Mouse (Mus musculus) kidney, adult 9 months (tissue): ENCODE data around the gene Abhd16a.

ENCODE experiments used
- DNase-seq: peaks from one replicate; pipeline ENCODE4 v3.0.0; 2022

Gene Abhd16a

DNA sequence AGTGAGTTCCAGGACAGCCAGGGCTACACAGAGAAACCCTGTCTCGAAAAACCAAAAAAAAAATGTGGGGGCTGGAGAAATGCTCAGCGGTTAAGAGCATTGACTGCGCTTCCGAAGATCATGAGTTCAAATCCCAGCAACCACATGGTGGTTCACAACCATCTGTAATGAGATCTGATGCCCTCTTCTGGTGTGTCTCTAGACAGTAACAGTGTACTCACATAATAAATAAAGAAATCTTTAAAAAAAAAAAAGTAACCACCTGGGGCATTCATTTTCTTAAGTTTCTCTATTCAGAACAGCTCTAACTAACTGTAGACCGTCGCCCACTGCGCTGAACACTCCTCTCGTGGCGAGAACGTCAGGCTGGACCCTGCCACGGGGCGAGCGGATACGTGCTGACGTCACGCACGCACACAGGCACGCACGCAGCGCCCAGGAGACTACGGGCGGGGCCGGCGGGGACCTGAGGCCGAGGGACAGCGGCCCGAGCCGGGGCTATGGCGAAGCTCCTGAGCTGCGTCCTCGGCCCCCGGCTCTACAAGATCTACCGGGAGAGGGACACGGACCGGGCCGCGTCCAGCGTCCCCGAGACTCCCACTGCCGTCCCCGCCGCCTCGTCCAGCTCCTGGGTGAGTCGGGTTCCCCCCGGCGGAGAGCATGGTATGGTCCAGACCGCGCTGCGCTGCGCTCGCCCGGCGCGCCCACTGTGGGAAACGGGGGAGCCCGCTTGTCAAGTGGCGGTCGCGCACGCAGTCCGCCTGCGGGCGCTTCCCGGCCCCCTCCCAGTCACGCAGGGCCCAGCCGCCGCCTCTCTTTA is at the start of gene Abhd16a:
Gene Abhd16a (plus strand): TSS at position 439 of the 820 bp plus-strand sequence.
- DNase-seq = peak; percentile 95

DNA sequence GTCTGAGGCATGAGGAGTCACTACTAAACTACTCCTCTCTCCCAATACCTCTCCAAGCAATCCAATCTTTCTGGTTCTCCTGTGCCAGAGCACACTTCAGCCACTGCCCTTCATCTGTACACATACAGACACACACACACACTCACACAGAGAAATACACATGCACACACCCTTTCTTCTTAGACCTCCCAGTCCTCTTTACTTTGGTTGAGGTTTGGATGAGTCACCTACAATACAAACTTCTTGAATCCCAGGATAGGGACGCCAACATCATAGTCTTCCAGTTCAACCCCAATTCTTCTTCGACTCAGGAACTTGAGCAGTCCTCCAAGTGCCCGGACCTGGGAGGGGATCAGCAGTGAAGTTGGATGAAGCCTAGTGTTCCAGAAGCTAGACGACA is 45.3 kb upstream of the Abhd16a start:
- DNase-seq = no peak

DNA sequence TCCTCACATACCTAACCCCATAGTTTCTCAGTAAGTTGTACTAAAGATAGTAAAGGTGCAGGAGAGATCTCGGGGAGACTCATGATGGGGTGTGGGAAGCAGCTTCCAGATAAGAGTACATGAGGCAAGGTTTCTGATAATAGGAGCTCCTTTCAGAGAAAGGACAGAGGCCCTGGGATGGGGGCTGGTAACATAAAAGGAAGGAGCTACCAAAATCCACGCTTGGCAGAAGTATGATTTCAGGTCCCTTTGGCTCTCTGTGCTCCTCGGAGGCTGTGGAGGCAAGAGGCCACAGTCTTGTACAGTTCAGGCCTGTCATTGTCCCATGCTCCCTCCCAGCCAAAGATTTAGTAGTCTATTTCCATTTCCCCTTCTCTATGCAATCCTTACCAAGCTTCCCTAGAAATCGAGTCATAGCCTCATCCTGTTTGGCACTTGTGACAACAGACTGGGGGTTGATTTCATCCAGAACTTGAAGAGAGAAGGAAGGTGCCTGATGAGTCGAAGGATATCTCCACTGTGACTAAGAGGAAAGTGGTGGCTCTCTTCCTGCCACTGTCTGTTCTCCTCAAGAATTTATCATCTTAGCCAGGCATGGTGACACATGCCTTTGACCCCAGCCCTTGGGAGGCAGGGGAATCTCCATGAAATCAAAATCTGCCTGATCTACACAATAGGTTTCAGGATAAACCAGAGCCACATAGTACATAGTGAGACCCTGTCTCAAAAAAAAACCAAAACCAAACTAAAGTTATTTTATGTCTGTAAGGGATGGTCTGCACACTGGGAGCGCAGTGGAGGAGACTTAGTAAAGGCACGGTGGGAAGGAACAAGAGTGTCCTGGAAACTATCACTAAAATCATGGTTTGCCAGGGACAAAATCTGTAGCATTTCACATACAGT is 43.9 kb upstream of the Abhd16a start:
- no peak for DNase-seq

DNA sequence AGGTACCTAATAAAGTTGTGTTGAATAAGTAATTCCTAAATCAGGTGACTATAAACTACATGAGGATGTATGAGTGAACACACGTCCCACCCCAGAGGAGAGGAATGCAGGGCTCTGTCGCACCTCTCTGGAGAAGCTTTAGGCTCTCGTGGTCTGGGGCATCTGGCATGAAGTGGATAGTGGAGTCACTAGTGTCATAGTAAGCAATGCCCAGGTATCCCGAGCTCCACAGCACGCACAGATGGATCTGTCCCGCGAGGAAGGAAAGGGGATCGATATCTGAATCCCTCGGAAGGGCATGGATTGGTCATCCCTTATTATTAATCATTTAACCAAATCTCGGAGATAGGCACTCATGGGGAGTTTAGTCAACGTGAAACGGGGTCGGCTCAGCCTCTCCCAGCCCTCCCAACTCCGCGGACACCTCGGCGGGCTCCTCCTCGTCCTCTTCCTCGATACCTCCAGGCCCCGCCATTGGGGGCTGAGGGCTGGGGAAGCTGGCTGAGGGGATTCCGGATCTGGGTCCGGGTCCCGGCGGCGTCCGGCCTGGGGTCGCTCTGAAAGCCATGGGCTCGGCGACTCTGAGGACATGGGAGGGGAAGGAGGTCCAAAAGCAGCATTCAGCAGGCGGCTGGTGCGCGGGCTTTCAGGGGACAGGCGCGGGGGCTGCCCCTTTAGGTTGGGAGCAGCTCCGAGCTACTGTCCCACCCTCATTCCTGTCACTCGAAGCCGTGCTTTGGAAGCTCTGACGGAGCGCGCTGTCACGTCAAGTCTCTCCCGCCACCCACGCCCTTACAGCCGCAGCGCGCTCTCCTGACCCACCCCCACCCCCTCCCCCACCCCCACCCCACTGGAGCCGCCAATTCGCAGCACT is 43.0 kb upstream of the Abhd16a start:
- DNase-seq = peak; percentile 36

DNA sequence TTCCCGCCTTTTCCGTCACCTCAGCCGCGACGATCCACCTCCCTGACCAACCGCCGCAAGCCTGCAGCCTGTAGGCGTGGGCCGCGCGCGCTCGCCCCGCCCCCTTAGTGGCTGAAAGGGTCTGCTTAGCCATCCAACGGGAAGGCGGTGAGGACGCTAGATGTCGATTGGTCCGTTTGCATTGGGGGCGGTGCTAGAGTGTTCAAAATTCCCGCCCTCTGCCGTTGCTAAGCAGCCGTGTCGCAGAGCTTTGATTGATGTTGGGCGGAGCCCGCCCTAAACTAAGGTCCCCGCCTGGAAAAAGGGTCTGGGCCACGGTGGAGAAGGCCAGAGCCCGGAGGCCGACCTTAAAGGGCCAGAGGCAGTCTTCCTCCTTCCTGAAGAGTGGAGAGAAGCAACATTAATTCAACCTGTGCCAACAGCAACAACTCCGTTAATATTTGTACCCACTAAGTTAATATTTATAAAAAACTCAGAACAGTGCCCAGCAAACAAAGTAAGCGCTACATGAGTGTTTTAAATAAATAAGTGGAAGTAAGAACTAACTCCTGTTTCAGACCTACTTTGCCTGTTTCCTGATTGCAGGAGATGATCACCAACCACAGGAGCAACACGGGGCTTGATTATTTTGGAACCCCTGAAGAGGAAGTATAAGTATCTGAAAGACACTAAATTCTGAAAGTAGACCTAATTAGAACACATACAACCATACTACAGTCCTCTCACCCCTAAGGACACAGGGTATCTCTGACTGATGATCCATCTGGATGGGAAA is 42.2 kb upstream of the Abhd16a start, which contains the start of gene Msh5:
Gene Msh5 (minus strand): TSS at position 65 of the 775 bp plus-strand sequence.
- peak; percentile 99 for DNase-seq

DNA sequence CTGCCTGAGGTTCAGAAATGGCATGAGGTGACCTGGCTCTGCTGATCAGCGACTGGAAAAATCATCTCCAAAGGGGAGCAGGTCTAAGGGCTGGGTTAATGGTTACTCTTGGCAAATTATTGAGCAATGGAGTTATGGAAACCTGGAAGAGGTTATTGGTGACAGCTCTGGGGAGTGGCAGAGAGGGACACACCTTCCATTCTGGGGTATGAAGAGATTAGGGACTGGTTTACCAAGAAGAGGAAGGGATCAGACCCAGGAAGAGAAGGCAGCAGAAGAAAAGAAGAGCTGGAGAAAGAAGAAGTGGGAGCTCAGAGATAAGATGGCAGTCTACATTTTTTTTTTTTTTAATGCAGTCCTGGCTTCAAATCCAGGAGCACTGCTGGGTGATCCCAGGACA is 41.4 kb upstream of the Abhd16a start:
- peak; percentile 92 for DNase-seq

DNA sequence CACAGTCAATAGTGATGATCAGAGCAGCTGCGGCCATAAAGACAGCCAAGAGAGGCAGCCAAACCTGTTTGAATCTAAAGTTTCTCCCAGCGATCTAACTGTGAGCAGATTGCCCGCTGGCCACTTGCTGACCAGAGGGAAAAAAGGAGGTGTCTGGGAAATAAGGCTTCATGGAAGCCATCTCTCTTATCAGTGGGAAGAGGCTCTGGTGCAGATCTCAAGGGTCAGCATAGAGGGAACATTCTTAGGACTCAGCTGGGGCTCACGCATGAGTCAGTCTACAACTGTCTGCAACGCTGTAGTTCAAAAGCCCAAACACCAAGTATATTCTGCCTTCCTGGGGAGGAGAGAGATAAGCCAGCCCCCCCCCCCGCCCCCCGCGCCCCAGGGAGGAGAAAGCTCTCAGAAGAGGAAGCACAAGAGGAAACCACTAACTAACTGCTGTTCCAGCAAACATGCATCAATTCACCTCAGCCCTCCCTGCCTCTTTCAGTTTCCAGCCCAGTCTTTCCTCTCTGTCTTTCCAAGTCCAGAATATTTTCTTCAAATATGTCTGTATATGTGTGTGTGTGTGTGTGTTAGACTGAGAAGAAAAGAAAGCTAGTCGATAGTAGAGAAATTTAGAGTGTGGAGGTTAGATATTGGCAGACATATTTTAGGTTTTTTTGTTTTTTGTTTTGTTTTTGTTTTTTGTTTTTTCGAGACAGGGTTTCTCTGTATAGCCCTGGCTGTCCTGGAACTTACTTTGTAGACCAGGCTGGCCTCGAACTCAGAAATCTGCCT is 40.7 kb upstream of the Abhd16a start:
- DNase-seq = peak; percentile 46

DNA sequence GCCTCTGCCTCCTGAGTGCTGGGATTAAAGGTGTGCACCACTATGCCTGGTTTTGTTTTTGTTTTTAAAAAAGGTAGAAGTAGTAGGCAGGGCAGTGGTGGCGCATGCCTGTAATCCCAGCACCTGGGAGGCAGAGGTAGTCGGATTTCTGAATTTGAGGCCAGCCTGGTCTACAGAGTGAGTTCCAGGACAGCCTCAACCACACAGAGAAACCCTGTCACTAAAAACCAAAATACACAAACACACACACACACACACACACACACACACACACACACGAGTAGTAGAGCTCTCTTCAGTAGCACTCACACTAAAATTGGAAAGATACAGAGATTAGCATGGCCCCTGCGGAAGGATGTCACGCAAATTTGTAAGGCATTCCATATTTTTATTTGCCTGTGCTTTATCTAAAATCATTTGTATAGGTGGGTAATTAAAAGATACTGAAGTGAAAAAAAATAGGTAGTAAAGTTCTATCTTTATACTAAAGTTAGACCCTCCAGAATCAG is 40.1 kb upstream of the Abhd16a start:
- no peak for DNase-seq

DNA sequence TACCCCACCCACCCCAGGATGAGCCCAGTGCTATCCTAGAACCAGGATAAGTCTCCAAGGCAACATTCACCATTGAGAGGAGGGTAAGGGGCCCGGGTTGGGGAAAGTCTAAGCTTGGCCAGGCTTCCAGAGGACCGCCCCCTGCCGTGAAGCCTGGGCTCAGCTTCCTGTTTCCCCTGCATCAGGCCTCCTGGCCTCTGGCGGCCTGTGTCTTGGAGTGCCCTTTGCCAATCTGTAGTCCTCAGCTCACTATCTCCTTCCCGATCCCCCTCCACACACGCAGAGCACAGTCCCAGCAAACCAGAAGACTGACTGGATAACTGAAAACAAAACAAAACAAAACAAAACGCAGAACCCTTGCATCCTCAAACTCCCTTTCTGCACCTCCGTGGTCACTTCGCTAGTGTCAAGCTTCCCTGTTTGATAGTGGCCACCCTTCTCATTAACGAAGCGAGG is 39.5 kb upstream of the Abhd16a start, which contains the start of gene Clic1:
Gene Clic1 (plus strand): TSS at position 406 of the 456 bp plus-strand sequence.
- DNase-seq = peak; percentile 60

DNA sequence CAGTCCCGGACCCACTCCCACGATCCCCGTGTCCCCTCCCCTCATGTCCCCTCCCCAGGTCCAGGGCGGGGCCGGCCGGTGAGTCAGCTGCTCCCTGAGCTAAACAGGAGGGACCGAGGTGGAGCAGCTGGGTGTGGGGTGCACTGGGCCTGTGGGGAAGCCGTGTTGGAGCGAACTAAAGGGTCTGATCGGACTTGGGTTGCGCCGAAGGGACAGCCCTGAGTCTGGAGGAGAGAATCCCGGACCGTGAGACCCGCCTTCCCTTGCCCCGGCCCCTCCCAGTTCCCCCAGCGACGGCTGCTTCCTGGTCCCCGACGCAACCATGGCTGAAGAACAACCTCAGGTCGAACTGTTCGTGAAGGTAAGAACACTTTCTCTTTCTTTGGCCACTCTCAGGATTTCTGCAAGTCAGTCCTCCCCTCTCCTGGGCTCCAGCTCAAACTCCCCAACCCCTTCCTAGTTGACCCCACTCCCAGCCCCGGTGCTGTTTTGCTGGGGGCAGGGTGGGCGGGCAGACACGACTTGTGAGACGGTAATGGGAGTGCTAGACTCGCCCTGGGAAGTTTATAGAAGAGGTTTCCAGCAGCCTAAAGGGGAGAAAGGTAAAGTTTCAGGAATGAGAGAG is 38.8 kb upstream of the Abhd16a start:
- DNase-seq = peak; percentile 82

DNA sequence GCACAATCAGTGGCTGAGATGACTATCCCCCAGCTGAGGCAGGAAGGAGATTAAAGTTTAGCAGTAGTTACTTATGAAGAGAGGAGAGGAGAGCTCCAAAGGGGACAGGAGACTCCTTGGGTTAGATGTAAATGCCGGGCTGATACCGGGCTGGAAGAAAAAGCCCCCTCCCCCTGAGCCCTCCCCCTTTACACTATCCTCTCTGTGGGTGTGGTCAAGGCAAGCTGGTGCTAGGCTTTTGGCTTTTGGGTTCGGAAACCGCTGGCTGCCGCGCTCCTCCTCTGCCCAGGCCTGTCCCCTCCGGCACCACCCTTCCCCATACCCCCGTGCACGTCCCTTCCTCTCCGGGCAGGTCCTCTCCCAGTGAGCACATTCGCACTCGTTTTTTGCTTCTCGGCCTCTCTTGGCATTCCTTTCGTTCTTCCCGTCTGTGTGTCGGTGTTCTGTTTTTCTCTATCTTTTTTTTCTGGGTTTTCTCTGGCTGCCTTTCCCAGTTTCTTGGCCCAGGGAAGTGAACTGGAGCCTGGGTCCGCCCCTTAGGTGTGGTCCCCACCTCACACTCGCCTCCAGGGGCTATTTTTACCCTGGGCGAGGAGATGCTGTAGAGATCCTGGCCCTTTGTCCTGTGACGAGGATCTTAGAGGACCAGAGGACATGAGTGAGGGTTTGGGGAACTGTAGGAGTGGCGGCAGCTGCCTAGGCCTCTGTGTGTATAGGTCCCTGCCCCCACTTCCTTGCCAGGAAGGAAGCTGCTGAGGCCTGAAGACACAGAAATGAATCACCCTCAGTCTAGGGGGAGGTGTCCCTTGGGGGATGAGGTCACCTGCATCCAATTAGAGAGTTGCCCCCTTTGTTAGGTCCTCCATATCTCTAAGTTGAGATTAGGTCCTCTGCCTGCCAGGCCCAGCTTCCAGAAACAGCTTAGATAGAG is 37.6 kb upstream of the Abhd16a start:
- DNase-seq = peak; percentile 85

DNA sequence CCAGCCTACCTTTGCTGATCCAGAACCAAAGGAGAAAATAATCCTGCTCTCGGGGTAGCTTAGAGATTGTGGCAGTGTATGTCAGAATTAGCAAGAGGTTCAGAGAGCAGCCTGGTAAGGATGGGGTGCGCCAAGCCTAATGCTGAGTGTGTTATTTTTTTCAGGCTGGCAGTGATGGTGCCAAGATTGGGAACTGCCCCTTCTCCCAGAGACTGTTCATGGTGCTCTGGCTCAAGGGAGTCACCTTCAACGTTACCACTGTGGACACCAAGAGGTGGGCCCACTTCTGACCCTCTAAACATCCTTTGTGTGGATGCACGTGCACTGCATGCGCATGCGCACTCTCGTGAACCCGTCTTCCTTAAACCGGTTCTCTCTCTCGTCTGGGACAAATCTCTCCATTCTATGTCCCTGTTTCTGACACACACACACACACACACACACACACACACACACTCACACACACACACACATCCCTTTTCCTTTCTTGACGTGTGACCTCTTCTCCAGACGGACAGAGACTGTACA is 36.7 kb upstream of the Abhd16a start:
- no peak for DNase-seq

DNA sequence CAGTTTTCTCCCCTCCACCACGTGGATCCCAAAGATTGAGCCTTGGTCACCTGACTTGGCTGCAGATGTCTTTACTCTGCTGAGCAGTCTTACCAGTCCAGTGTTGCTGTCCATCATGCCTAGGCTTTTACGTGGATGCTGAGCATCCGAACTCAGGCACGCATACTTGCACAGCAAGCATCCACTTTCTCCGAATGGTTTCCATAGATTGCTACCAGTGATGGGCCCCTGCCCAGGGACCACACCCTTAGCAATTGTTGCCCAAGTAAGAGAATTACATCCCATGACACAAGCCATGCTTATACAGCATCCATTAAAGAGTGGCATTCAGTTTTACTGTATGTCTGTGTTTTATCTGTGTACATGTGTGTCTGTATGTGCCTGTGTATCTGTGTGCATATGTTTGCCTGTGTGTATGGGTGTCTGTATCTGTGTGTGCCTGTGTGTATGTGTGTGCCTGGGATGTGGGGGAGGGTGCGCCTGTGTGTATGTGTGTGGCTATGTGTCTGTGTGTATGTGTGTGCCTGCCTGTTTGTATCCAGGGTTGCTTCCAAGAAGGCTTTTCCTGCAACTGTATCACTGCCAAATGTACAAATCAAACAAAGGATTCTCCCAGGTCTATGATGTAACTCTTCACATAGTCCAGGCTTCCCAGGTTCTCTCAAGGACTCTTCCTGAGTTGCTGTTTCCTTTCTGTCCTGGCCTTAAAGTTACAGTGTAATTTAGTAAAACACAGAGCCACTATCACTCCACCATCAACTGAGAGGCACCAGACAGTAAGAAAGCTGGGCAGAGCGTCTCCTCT is 33.2 kb upstream of the Abhd16a start:
- no peak for DNase-seq

DNA sequence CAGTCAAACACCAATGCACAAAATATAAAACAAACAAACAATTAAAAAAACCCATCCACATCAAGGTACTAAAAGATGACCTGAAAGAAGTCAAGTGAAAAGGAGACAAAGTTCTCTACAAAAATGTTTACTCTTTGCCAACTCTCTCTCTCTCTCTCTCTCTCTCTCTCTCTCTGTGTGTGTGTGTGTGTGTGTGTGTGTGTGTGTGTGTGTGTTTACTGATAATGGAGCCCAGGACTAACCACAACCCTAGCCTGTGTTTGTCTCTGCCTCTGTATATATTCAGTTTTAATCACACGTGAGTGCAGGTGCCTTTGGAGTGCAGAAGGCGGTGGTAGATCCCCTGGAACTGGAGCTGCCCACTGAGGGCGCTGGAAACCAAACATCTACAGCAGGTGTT is 32.0 kb upstream of the Abhd16a start:
- no peak for DNase-seq

DNA sequence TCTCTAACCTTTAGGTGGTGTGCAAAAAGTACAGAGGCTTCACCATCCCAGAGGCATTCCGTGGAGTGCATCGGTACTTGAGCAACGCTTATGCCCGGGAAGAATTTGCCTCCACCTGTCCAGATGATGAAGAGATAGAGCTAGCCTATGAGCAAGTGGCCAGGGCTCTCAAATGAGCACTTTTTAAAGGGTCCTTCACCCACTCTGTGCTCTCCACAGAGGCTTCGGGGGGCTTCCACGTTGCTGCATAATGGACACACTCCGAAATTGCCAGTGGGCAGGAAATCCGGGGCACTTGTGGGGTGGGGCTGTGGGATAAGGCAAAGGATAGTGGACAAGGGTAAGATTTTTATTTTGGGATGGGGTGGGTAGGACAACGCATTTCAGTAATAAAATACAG is 30.7 kb upstream of the Abhd16a start:
- DNase-seq = no peak

DNA sequence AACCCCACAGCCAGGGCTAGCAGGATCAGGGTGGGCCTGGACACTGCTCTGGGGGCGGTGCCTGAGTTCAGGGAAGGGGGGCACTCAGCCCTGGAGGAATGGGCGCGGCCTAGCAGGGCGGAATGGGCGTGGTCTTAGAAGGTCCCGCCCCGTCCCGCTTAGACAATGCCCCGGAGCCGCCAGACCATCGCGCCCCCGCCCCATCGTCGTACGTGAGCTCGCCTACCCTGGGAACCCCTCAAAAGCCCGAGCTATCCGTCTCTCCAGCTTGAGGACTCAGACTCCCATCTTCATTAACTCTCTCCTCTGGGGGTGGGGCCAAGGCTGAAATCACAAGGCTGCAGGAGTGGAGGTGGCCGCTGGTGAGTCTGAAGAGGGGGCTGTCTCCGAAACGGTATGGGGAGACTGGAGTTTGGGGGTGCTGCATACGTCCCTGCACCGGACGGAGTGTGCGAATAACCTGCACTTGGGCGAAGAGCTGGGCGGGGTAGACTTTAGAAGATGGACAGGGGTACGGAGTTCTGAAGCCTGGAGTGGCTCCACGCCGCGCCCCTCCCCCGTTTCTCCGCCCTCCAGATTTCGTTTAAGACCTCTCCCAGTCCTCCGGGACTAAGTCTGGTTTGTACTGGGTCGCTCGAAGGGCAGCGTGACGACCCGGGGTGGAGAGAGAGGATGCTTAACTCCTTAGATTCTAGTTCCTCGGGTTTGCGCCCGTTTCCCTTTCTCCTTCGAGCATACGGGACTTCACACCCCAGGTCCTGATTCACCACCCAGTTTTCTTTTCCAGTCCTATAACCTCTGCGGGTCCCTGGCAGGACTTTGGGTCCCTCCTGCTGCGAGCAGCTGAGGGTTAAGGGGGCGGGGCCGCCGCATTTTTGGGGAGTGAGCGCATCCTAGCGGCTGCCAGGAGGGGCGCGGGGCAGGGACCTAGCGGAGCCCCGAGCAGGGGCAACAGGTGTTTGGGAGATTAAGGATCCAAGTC is 29.9 kb upstream of the Abhd16a start, which contains the start of gene Ddah2:
Gene Ddah2 (plus strand): TSS at position 125 of the 982 bp plus-strand sequence.
- peak; percentile 89 for DNase-seq
